Comparison of ENCODE assay signal across 8 mouse cellular contexts in the genomic region with DNA sequence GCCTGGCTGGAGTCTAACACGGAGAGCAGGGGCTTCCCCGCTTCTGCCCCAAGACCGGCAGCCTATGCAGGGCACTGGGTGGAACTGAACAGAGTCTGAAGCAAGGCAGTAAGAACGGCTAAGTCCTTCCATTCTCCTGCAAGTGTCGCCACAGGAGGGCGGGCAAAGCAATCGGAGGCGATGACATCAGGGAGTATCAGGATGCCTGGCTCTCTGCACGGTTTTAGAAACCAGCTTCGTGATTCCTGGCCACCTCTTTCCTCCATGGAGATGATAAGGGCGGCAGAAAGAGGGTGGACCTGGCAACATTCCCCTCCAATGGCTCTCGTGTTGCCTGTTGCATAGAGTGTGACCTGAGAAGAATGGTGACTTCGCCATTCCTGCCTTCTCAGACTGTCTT. TPM values are rescaled to one million over a fixed set of nuclear protein-coding genes. Genes with fewer than 3 reads are reported as not detected.
DNase-seq lines count a peak whose midpoint lies in the region; ATAC-seq and TF ChIP-seq lines count a peak whose summit lies in the region.

No protein-coding gene starts in this region.

- ATAC-seq in heart, embryonic 11.5 days (replicated peaks; ENCODE audit: insufficient number of reproducible peaks, low FRiP score, low TSS enrichment) = peak; percentile 46; the same call in 1 of the 2 replicates
- ATAC-seq in hindbrain, postnatal 0 days = peak; percentile 71
- no peak for ATAC-seq in neural tube, embryonic 11.5 days (ENCODE audit: insufficient read depth, low FRiP score, low TSS enrichment)

- H3K9ac ChIP-seq in heart, embryonic 11.5 days (ENCODE audit: low read depth, low read length) = peak overlapping the region; percentile 31; the same call in 1 of the 2 replicates
- peak overlapping the region; percentile 13; the same call in 1 of the 2 replicates for H3K9ac ChIP-seq in hindbrain, postnatal 0 days (replicated peaks; ENCODE audit: low read length)
- H3K9ac ChIP-seq in neural tube, embryonic 11.5 days (ENCODE audit: low read length) = no peak overlapping the region

- no peak overlapping the region for H3K27ac ChIP-seq in heart, embryonic 11.5 days (ENCODE audit: low read depth, low read length)
- no peak overlapping the region for H3K27ac ChIP-seq in embryonic facial prominence, embryonic 10.5 days (replicated peaks)
- peak overlapping the region; percentile 11; the same call in 1 of the 2 replicates for H3K27ac ChIP-seq in hindbrain, postnatal 0 days
- no peak overlapping the region for H3K27ac ChIP-seq in neural tube, embryonic 11.5 days (ENCODE audit: low read depth, low read length)

- no peaks in the 10 kb centered on the region for H3K9me3 ChIP-seq in heart, embryonic 11.5 days (replicated peaks; ENCODE audit: control insufficient read depth, low read length)
- no peaks in the 10 kb centered on the region for H3K9me3 ChIP-seq in embryonic facial prominence, embryonic 10.5 days
- H3K9me3 ChIP-seq in hindbrain, postnatal 0 days (ENCODE audit: low read length) = no peaks in the 10 kb centered on the region
- no peaks in the 10 kb centered on the region for H3K9me3 ChIP-seq in neural tube, embryonic 11.5 days (ENCODE audit: control insufficient read depth, low read length)

- H3K36me3 ChIP-seq in heart, embryonic 11.5 days (ENCODE audit: control insufficient read depth, insufficient read depth, low read length) = peaks cover 11% of the 10 kb centered on the region; the same call in 1 of the 2 replicates
- peaks cover 20% of the 10 kb centered on the region for H3K36me3 ChIP-seq in embryonic facial prominence, embryonic 10.5 days (replicated peaks)
- peaks cover 18% of the 10 kb centered on the region for H3K36me3 ChIP-seq in hindbrain, postnatal 0 days (ENCODE audit: insufficient read depth, low read length)
- H3K36me3 ChIP-seq in neural tube, embryonic 11.5 days (ENCODE audit: control insufficient read depth, insufficient read depth, low read length) = peaks cover 5% of the 10 kb centered on the region; the same call in 1 of the 2 replicates

- TF ChIP-seq CTCF in hindbrain, postnatal 0 days (IDR thresholded peaks at IDR 0.05; ENCODE audit: low read depth) = peak; percentile 60

- no peaks in the 10 kb centered on the region for H3K27me3 ChIP-seq in heart, embryonic 11.5 days (ENCODE audit: control insufficient read depth, insufficient read depth, low read length)
- peaks cover 23% of the 10 kb centered on the region for H3K27me3 ChIP-seq in embryonic facial prominence, embryonic 10.5 days (replicated peaks; ENCODE audit: low read depth, poor library complexity, severe bottlenecking)
- no peaks in the 10 kb centered on the region for H3K27me3 ChIP-seq in hindbrain, postnatal 0 days (ENCODE audit: insufficient read depth, low read length)
- no peaks in the 10 kb centered on the region for H3K27me3 ChIP-seq in neural tube, embryonic 11.5 days (ENCODE audit: control insufficient read depth, insufficient read depth, low read length)

- no peak for DNase-seq in heart, postnatal 25 days (ENCODE audit: low spot score)
- DNase-seq in embryonic facial prominence, embryonic 10.5 days (ENCODE audit: low spot score) = peak; percentile 36
- DNase-seq in hindbrain, postnatal 0 days (ENCODE audit: low spot score) = peak; percentile 68
- DNase-seq in neural tube, embryonic 11.5 days (ENCODE audit: low spot score) = peak; percentile 27
- no peak for DNase-seq in gastrocnemius, postnatal 4 days (ENCODE audit: low spot score in 2 of 2)
- no peak for DNase-seq in left cerebral cortex, adult 11 months (ENCODE audit: low spot score)
- DNase-seq in kidney, adult 8-10 months = no peak

- H3K4me1 ChIP-seq in heart, embryonic 11.5 days (ENCODE audit: control insufficient read depth, insufficient read depth, low read length) = peaks cover 10% of the 10 kb centered on the region
- H3K4me1 ChIP-seq in embryonic facial prominence, embryonic 10.5 days = peaks cover 25% of the 10 kb centered on the region
- peaks cover 11% of the 10 kb centered on the region; the same call in 1 of the 2 replicates for H3K4me1 ChIP-seq in hindbrain, postnatal 0 days (ENCODE audit: insufficient read depth, low read length)
- H3K4me1 ChIP-seq in neural tube, embryonic 11.5 days (ENCODE audit: control insufficient read depth, insufficient read depth, low read length) = no peaks in the 10 kb centered on the region

- intact Hi-C loops in heart, postnatal 25 days (cut with DNase I) = no loop called here

- peak overlapping the region; percentile 25 for H3K4me3 ChIP-seq in heart, embryonic 11.5 days (ENCODE audit: low read depth, low read length)
- H3K4me3 ChIP-seq in embryonic facial prominence, embryonic 10.5 days = peak overlapping the region; percentile 36
- peak overlapping the region; percentile 16; the same call in 1 of the 2 replicates for H3K4me3 ChIP-seq in hindbrain, postnatal 0 days (ENCODE audit: low read length)
- H3K4me3 ChIP-seq in neural tube, embryonic 11.5 days (ENCODE audit: low read depth, low read length) = no peak overlapping the region

- peak overlapping the region; percentile 68 for H3K4me2 ChIP-seq in heart, embryonic 11.5 days
- H3K4me2 ChIP-seq in hindbrain, postnatal 0 days (ENCODE audit: low read depth, low read length) = peak overlapping the region; percentile 47
- peak overlapping the region; percentile 27; the same call in 1 of the 2 replicates for H3K4me2 ChIP-seq in neural tube, embryonic 11.5 days (ENCODE audit: low read depth)

- WGBS in heart, embryonic 11.5 days (ENCODE audit: insufficient replicate concordance) = 6% methylated on average over 13 of the region's 13 CpGs
- WGBS in embryonic facial prominence, embryonic 10.5 days = 4% methylated on average over 13 of the region's 13 CpGs
- 7% methylated on average over 13 of the region's 13 CpGs for WGBS in hindbrain, postnatal 0 days
- 10% methylated on average over 13 of the region's 13 CpGs for WGBS in neural tube, embryonic 11.5 days

RNA-seq across cellular contexts. Expression of a gene that starts 28.2 kb away (rescaled TPM):
- 36.8 and 37.1 TPM in 2 replicates for polyA plus RNA-seq in heart, embryonic 11.5 days (2014; fragmentation: Nextera tagmentation; extraction: Ambion mirVana)
- 10 to 100 TPM; 87.3 to 90.4 TPM for total RNA-seq in heart, postnatal 25 days (2021)
- 74.6 and 76.4 TPM in 2 replicates for polyA plus RNA-seq in embryonic facial prominence, embryonic 10.5 days (2016; fragmentation: Nextera tagmentation; extraction: Ambion mirVana)
- 83.4 and 99.7 TPM in 2 replicates for total RNA-seq in hindbrain, postnatal 0 days (2014; rRNA removed)
- 65.4 and 68.1 TPM in 2 replicates for polyA plus RNA-seq in hindbrain, postnatal 0 days (2015; fragmentation: Nextera tagmentation; extraction: Ambion mirVana)
- polyA plus RNA-seq in neural tube, embryonic 11.5 days (2014; fragmentation: Nextera tagmentation; extraction: Ambion mirVana) = 46.3 and 46.7 TPM in 2 replicates
- total RNA-seq in gastrocnemius, postnatal 4 days (2021) = 10 to 100 TPM; 52.7 to 54.7 TPM

RNA-seq across cellular contexts. Expression of a gene that starts 32.2 kb away (rescaled TPM):
- polyA plus RNA-seq in heart, embryonic 11.5 days (2014; fragmentation: Nextera tagmentation; extraction: Ambion mirVana) = 12.9 and 13.8 TPM in 2 replicates
- 1 to 10 TPM; 7.6 to 7.9 TPM for total RNA-seq in heart, postnatal 25 days (2021)
- 8.1 TPM in 2 replicates for polyA plus RNA-seq in embryonic facial prominence, embryonic 10.5 days (2016; fragmentation: Nextera tagmentation; extraction: Ambion mirVana)
- total RNA-seq in hindbrain, postnatal 0 days (2014; rRNA removed) = 21.0 and 27.3 TPM in 2 replicates
- 50.2 and 51.9 TPM in 2 replicates for polyA plus RNA-seq in hindbrain, postnatal 0 days (2015; fragmentation: Nextera tagmentation; extraction: Ambion mirVana)
- polyA plus RNA-seq in neural tube, embryonic 11.5 days (2014; fragmentation: Nextera tagmentation; extraction: Ambion mirVana) = 20.0 and 20.3 TPM in 2 replicates
- 10 to 100 TPM; 13.7 to 14.7 TPM for total RNA-seq in gastrocnemius, postnatal 4 days (2021)

Comparison
In these comparisons a context has a peak if more than half of its experiments do, and no peak if none do; other contexts are left out.
1. DNase-seq: peak in embryonic facial prominence, embryonic 10.5 days (single experiment), hindbrain, postnatal 0 days (single experiment) and neural tube, embryonic 11.5 days (single experiment); none in heart, postnatal 25 days (single experiment), gastrocnemius, postnatal 4 days (0 of 2), left cerebral cortex, adult 11 months (single experiment) and kidney, adult 8-10 months (0 of 2).
2. Peak in every context shown above with its lines, with median percentiles within 50 percentile points of each other: H3K4me2 ChIP-seq.